Mouse (Mus musculus) heart, adult 2 months (tissue): ENCODE results near the gene Phactr1.

Experiments
- CTCF ChIP-seq: fragments of 200-600 bp; IDR thresholded peaks from 2 replicates; pipeline ENCODE4 v1.8.1; 2022; ENCODE audit warnings: antibody characterized with exemption, mild to moderate bottlenecking, moderate library complexity
- POLR2A ChIP-seq: fragments of 200-500 bp; IDR thresholded peaks from 2 replicates; pipeline ENCODE4 v1.6.1; 2011; ENCODE audit warnings: mild to moderate bottlenecking, low read depth, low read length, control low read depth; ENCODE audit not compliant: insufficient read depth

DNA sequence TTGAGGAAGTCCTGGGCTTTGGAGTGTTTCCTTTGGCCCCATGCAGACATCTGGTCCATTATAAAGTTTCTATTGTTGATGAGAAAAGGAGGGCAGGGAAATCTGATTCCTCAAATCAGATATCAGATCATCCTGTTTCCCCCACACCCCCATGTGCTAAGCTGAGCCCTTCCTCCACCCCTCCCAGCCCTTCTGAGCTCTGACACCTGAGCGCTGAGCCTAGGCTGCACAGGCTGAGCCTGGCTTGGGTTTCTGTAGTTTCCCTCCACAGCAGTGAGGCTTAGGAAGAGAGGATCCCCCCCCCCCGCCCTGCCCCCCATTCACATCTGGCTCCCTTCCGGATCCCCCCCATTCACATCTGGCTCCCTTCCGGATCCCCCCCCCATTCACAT, 444.3 kb downstream of the Phactr1 start:
- TF ChIP-seq POLR2A (no peak), CTCF (no peak)
